Mouse (Mus musculus): ENCODE results near the gene Sh3bgrl3. TPM values are rescaled to one million over a fixed set of nuclear protein-coding genes. Genes with fewer than 3 reads are reported as not detected.

Sh3bgrl3 gene
- polyA plus RNA-seq (2017; shearing (Covaris generic)), result 1,409 TPM

DNA sequence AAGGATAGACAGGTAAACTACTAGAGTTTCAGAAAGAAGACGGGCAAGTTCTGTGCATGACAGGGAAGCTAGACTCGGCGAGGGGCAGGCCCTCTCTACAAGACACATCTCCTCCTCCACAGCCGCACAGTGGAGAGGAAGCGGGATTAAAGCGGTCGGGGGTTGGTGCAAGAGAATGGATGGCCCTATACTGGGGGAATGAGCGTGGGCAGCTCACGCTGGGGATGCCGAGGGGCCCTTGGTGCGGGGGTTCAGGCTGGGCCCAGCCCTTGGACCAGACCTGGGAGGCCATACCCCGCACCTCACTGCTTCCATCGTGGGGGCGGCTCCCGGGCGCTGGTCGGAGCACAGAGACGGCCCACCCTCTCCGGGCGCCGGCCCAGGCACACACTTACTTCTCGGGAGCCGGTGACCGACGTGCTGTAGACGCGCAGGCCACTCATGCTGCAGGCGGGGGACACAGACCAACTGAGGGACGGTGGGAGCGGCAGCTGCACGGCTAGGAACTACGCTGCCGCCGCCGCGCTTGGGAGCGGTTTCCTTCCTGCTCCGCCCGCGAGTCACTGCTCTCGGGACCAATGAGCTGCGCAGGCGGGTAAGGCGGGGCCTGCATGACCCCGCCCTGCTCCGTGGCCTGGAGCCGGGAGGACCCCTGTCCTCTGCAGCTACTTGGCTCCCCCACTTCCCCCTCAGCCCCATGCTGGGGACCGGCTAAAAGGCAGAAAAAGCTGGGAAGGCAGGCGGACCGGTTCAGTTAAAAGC is at the start of gene Sh3bgrl3:
Gene Sh3bgrl3 (minus strand): TSS at position 569 of the 762 bp plus-strand sequence.

DNA sequence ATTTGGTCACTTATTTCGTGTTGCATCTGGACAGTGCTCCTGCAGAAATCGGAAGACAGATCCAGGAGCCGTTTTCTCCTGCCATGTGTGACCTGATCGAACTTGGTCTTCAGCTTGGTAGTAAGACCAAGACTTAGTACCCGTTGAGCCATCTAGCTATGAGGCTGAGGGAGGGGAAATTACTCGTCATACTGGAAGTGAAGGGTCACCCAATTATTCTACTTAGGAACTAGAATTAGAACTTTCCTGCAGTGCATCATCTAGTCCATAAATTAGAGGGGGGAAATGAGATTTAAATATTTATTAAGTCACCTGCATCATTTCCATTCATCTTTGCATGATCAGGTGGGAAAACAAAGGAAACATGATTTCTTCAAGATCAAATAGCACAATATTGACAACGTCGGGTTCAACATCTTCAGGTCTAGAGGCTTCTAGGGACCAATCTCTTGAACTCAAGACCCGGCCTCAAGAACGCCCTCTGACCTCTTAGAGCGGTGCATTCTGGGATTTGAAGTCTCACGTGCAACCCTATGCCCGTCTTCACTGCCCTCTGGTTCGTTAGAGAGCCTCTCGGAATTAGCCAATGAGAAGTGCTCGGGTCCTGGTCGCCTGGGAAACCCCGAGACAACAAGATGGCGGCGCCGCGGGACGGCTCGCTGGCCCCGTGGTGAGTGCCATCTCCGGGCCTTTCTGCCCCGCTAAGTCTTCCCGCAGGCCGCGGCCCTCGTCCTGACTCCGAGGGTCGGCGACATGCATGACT is 26.4 kb downstream of the Sh3bgrl3 start, which contains the start of gene Ubxn11:
Gene Ubxn11 (plus strand): TSS at position 592 of the 763 bp plus-strand sequence.

DNA sequence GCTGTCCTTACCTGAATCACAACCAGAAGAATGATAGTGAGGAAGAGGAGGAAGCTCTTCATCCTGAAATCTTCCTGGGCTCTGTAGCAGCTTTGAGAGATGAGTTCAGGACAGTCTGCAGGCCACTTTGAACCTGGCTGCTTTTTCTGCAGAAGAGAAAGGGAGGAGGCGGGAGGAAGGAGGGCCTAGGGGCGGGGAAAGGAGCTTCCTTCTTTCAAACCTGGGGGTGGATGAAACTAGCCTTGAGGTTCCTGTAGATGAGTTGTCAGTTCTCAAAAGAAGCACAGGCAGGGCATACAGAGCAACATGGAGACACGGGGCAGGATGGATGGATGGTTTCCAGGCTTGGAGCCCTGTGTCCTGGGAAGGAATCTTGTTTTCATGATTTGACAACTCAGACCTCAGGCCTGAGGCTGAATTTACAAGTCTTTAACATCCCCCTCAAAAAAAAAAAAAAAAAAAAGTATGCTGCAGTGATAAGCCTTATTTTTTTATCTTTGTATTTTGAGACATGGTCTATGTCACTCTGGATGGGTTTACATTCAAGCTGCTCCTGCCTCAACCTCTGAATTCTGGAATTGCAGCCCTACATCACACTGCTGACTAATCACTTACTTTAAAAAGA is 33.6 kb downstream of the Sh3bgrl3 start, which contains the start of gene Cd52:
Gene Cd52 (minus strand): TSS at position 160 of the 625 bp plus-strand sequence.

Other genes with a start within 250 kb of the Sh3bgrl3 start
- 297 TPM for gene Rps6ka1, start 241.0 kb downstream of the Sh3bgrl3 start, polyA plus RNA-seq (2017; shearing (Covaris generic))
- 425 TPM for gene Hmgn2, start 160.1 kb downstream of the Sh3bgrl3 start, polyA plus RNA-seq (2017; shearing (Covaris generic))
- 39.1 TPM for gene Dhdds, start 127.9 kb downstream of the Sh3bgrl3 start, polyA plus RNA-seq (2017; shearing (Covaris generic))
- gene Lin28a, start 109.9 kb downstream of the Sh3bgrl3 start, polyA plus RNA-seq (2017; shearing (Covaris generic)), result not detected
- 2.5 TPM for gene Zfp683, start 75.0 kb downstream of the Sh3bgrl3 start, polyA plus RNA-seq (2017; shearing (Covaris generic))
- 18.3 TPM for gene Crybg2, start 68.0 kb downstream of the Sh3bgrl3 start, polyA plus RNA-seq (2017; shearing (Covaris generic))
- 2,675 TPM for gene Cd52, start 33.7 kb downstream of the Sh3bgrl3 start, polyA plus RNA-seq (2017; shearing (Covaris generic))
- 48.4 TPM for gene Ubxn11, start 26.2 kb downstream of the Sh3bgrl3 start, polyA plus RNA-seq (2017; shearing (Covaris generic))
- 89.6 TPM for gene Cep85, start 58.3 kb upstream of the Sh3bgrl3 start, polyA plus RNA-seq (2017; shearing (Covaris generic))
- gene Gm7534, start 74.2 kb upstream of the Sh3bgrl3 start, polyA plus RNA-seq (2017; shearing (Covaris generic)), result not detected
- gene Catsper4, start 98.6 kb upstream of the Sh3bgrl3 start, polyA plus RNA-seq (2017; shearing (Covaris generic)), result not detected
- gene Cnksr1, start 109.6 kb upstream of the Sh3bgrl3 start, polyA plus RNA-seq (2017; shearing (Covaris generic)), result not detected
- gene E130218I03Rik, start 114.9 kb upstream of the Sh3bgrl3 start, polyA plus RNA-seq (2017; shearing (Covaris generic)), result 9.3 TPM
- 15.7 TPM for gene Zfp593, start 116.8 kb upstream of the Sh3bgrl3 start, polyA plus RNA-seq (2017; shearing (Covaris generic))
- not detected for gene Gm30191, start 118.1 kb upstream of the Sh3bgrl3 start, polyA plus RNA-seq (2017; shearing (Covaris generic))
- gene Grrp1, start 125.3 kb upstream of the Sh3bgrl3 start, polyA plus RNA-seq (2017; shearing (Covaris generic)), result not detected
- 27.9 TPM for gene Pdik1l, start 159.1 kb upstream of the Sh3bgrl3 start, polyA plus RNA-seq (2017; shearing (Covaris generic))
- gene Trim63, start 186.3 kb upstream of the Sh3bgrl3 start, polyA plus RNA-seq (2017; shearing (Covaris generic)), result not detected
- 1.1 TPM for gene Slc30a2, start 214.4 kb upstream of the Sh3bgrl3 start, polyA plus RNA-seq (2017; shearing (Covaris generic))